Mouse (Mus musculus) erythroblast, embryonic 14.5 days (primary cell): ENCODE measurements around the gene Serpina3f. TPM values are rescaled to one million over a fixed set of nuclear protein-coding genes. Genes with fewer than 3 reads are reported as not detected.

Experiments used
- H3K27me3 ChIP-seq: 2 replicates; pipeline ENCODE4 v1.6.1; 2012; ENCODE audit warnings: inconsistent platforms; ENCODE audit not compliant: control insufficient read depth
- H3K36me3 ChIP-seq: 2 replicates; pipeline ENCODE4 v1.6.1; 2012; ENCODE audit warnings: mild to moderate bottlenecking, inconsistent platforms; ENCODE audit not compliant: control insufficient read depth
- H3K4me1 ChIP-seq: 2 replicates; pipeline ENCODE4 v1.6.1; 2012; ENCODE audit warnings: inconsistent platforms; ENCODE audit not compliant: control insufficient read depth
- H3K4me3 ChIP-seq: replicated peaks from 2 replicates; pipeline ENCODE3; 2012; ENCODE audit warnings: moderate library complexity, mild to moderate bottlenecking, inconsistent platforms
- H3K9me3 ChIP-seq: 2 replicates; pipeline ENCODE4 v1.6.1; 2012; ENCODE audit warnings: low read length, inconsistent platforms, mixed read lengths; ENCODE audit not compliant: control insufficient read depth
- GATA1 ChIP-seq: IDR thresholded peaks from 2 replicates; pipeline ENCODE4 v1.6.1; 2012; ENCODE audit warnings: low read length, inconsistent platforms, mixed read lengths
- TAL1 ChIP-seq: IDR thresholded peaks from 3 replicates; pipeline ENCODE4 v1.6.1; 2012; ENCODE audit warnings: low read length, inconsistent platforms, mixed read lengths
- polyA plus RNA-seq: library from polyadenylated mRNA; stranded (reverse); fragments of >175 nt; gene quantifications from 2 replicates; pipeline ENCODE4 v1.2.3, GENCODE M21; 2012

Serpina3f gene
- polyA plus RNA-seq = not detected in 2 replicates

DNA sequence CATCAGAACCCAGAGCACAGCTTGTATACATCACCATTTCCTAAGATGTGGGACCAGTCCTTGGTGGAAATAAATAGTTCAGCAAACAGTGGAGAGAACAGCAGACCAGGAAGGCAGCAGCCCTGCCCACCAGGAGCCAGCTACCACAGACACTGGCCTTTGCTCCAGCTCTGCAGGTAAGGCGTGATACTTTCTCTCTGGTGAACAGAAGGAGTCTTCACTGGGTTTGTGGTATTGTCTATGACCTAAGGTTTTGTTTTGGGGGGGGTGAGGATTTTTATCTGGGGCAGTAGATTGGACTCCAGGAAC, at the start of gene Serpina3f:
Gene Serpina3f (plus strand): TSS at position 100 of the 309 bp plus-strand sequence.
- Histone ChIP-seq H3K9me3 (no peaks in the 10 kb centered on the region), H3K36me3 (no peaks in the 10 kb centered on the region), H3K27me3 (no peaks in the 10 kb centered on the region), H3K4me3 (no peak within 1 kb of the TSS), H3K4me1 (no peaks in the 10 kb centered on the region)
- TF ChIP-seq GATA1 (no peak), TAL1 (no peak)

DNA sequence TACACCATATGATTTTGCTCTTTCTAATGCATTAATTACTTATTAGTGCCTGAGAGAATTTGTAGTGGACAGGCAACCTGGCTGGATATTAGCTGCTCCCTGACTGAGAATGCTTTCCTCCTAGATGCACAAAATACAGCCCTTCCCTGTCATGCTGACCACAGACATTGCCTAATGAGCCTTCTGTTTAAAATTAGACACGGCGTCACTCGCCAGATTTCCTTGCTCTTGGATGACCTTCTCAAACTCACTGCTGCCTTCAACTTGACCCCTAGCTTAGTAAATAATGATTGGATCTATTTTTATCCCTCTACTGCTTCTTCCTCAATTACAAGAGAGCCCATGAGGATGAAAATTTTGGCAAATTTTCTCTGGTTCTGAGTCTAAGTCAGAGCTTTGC, 39.6 kb upstream of the Serpina3f start:
- no peaks in the 10 kb centered on the region; the same call in 1 of the 2 replicates for H3K9me3 ChIP-seq
- no peaks in the 10 kb centered on the region for H3K27me3 ChIP-seq
- no peaks in the 10 kb centered on the region for H3K36me3 ChIP-seq
- no peaks in the 10 kb centered on the region for H3K4me1 ChIP-seq
- TF ChIP-seq GATA1 (no peak), TAL1 (no peak)
- H3K4me3 ChIP-seq = no peak overlapping the region

DNA sequence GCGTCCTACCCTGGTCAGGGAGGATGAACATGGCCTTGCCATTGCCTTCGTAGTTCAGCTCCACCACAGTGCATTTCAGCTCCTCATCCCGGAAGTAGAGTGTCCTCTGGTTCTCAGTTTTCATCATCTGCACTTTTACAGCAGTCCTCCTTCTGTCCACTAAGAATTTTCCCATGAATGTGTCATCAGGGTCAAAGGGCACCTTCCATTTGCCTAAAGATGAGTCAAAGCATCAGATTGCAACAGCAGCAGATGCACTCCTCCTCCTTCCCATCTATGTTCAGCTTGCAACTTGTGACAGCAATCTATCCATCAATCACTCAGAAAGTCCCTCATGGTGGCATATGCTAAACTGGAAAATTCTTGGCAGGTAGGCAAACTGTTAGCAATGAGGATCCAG, 38.7 kb upstream of the Serpina3f start:
- H3K27me3 ChIP-seq = no peaks in the 10 kb centered on the region
- no peak overlapping the region for H3K4me3 ChIP-seq
- TF ChIP-seq TAL1 = no peak
- TF ChIP-seq GATA1 = no peak
- no peaks in the 10 kb centered on the region for H3K36me3 ChIP-seq
- no peaks in the 10 kb centered on the region for H3K4me1 ChIP-seq
- H3K9me3 ChIP-seq = no peaks in the 10 kb centered on the region; the same call in 1 of the 2 replicates

- Histone ChIP-seq H3K4me1 (no peaks in the 10 kb centered on the region), H3K36me3 (no peaks in the 10 kb centered on the region), H3K4me3 (no peak overlapping the region), H3K9me3 (no peaks in the 10 kb centered on the region; the same call in 1 of the 2 replicates), H3K27me3 (no peaks in the 10 kb centered on the region)
- TF ChIP-seq GATA1 (no peak), TAL1 (no peak)
Observed at GRCm38 (mm10) chr12:104178577-104178976, 35.8 kb upstream of the Serpina3f start.

DNA sequence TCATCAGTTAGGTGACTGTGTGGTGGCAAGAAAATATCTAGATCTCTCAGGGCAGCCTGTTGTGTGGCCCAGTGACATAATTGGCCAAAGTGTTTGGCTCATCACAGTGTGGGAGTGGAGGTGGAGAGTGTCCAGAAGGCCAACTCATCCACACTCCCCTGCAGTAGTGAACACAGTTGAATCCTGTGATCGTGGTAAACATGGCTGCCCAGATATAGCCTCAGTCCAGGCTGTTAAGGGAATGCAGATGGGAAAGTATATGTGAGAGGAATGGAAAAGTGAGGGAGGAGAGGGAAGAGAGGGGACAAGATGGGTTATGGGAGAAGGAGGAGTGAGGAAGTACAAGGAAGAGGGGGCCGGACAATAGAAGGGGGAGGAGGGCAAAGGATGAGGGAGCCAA, 35.4 kb upstream of the Serpina3f start:
- TF ChIP-seq GATA1 (no peak), TAL1 (no peak)
- H3K4me3 ChIP-seq = no peak overlapping the region
- no peaks in the 10 kb centered on the region for H3K4me1 ChIP-seq
- H3K36me3 ChIP-seq = no peaks in the 10 kb centered on the region
- H3K27me3 ChIP-seq = no peaks in the 10 kb centered on the region
- no peaks in the 10 kb centered on the region for H3K9me3 ChIP-seq

GRCm38 (mm10) chr12:104185046-104185445, 29.3 kb upstream of the Serpina3f start:
- no peaks in the 10 kb centered on the region for H3K36me3 ChIP-seq

GRCm38 (mm10) chr12:104186041-104186581, 28.2 kb upstream of the Serpina3f start:
- TF ChIP-seq GATA1 (no peak), TAL1 (no peak)
- Histone ChIP-seq H3K9me3 (peaks cover 2% of the 10 kb centered on the region; the same call in 1 of the 2 replicates), H3K4me3 (no peak overlapping the region), H3K4me1 (no peaks in the 10 kb centered on the region), H3K36me3 (no peaks in the 10 kb centered on the region), H3K27me3 (no peaks in the 10 kb centered on the region)

More at GRCm38 (mm10) chr12:104185046-104185445, 29.3 kb upstream of the Serpina3f start:
- no peaks in the 10 kb centered on the region for H3K4me1 ChIP-seq
- no peaks in the 10 kb centered on the region for H3K9me3 ChIP-seq
- TF ChIP-seq TAL1 = no peak
- no peak for TF ChIP-seq GATA1
- no peak overlapping the region for H3K4me3 ChIP-seq
- H3K27me3 ChIP-seq = no peaks in the 10 kb centered on the region

GRCm38 (mm10) chr12:104189246-104189645, 25.1 kb upstream of the Serpina3f start:
- Histone ChIP-seq H3K9me3 (peaks cover 2% of the 10 kb centered on the region; the same call in 1 of the 2 replicates), H3K4me1 (no peaks in the 10 kb centered on the region), H3K27me3 (no peaks in the 10 kb centered on the region), H3K36me3 (no peaks in the 10 kb centered on the region), H3K4me3 (no peak overlapping the region)
- no peak for TF ChIP-seq TAL1
- TF ChIP-seq GATA1 = no peak

GRCm38 (mm10) chr12:104190852-104191251, 23.5 kb upstream of the Serpina3f start:
- Histone ChIP-seq H3K27me3 (no peaks in the 10 kb centered on the region), H3K4me3 (no peak overlapping the region), H3K9me3 (peaks cover 2% of the 10 kb centered on the region; the same call in 1 of the 2 replicates), H3K36me3 (no peaks in the 10 kb centered on the region), H3K4me1 (no peaks in the 10 kb centered on the region)
- no peak for TF ChIP-seq GATA1
- TF ChIP-seq TAL1 = no peak

GRCm38 (mm10) chr12:104209149-104209548, 5.2 kb upstream of the Serpina3f start:
- no peak overlapping the region for H3K4me3 ChIP-seq
- no peaks in the 10 kb centered on the region for H3K27me3 ChIP-seq
- no peaks in the 10 kb centered on the region for H3K4me1 ChIP-seq
- no peaks in the 10 kb centered on the region for H3K36me3 ChIP-seq
- TF ChIP-seq GATA1 = no peak
- no peak for TF ChIP-seq TAL1
- H3K9me3 ChIP-seq = no peaks in the 10 kb centered on the region
